Mouse (Mus musculus) embryo, embryonic 11 days (tissue): Measurements from ENCODE around the gene Clcn2.

Experiments used
- DNase-seq: peaks from one replicate; pipeline ENCODE4 v3.0.0-alpha.2; 2015

Clcn2 gene

DNA sequence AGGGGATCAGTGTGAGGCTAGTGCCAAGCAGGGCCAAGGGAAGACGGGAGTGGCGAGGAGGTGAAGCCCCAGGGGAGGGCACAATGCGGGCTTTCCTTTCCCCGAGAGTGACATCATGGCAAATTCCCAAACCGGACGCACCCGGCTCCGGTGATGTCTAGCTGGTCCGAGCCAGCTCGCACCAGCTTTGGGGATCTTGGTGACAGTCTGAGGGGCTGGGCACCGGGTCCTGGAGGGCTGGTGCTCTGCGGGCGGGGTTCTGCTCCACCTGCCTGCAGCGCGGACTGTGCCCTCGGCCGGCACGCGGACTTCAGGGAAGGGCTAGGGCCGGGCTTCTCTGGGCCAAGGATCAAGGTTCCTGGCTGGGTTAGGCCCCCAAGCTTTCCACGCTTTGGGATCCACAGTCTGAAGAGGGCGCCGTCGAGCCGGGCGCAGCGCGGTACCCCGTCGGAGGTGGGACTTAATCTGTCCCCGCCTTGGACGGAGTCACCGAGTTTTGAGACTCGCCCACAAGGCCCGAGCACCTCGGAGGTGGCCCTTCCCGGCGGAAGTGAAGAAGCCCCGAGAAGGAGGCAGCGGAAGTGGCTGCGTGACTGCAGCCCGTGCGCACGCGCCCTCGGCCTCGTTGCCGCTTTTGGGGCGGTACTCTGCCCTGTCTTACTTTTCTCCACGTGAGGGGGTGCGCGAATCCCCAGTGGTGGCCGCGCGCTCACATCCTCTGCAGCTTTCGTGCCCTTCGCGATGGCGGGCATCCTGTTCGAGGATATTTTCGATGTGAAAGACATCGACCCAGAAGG lies at the start of gene Clcn2, which contains the start of gene Polr2h:
Gene Clcn2 (minus strand): TSS at position 566 of the 797 bp plus-strand sequence.
Gene Polr2h (plus strand): TSS at position 485 of the 797 bp plus-strand sequence.
- DNase-seq, result peak; percentile 98

DNA sequence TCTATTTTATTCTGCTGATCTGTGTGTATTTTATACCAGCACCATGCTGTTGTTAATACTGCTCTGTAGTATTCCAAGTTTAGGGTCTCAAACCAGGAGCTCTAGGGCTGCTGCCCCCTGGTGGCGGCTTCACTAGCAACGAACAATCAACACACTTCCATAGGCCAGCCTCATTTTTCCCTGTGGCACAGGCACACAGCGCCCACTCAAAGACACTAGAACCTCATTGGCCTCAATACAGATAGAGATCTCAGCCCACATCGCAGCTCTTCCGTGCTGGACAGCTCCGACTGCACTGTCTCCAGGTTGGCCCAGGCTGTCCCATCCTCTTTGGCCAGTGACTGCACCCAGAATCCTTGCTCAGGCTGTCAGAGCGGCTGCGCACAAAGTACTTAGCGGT lies 47.7 kb upstream of the Clcn2 start:
- peak; percentile 72 for DNase-seq

DNA sequence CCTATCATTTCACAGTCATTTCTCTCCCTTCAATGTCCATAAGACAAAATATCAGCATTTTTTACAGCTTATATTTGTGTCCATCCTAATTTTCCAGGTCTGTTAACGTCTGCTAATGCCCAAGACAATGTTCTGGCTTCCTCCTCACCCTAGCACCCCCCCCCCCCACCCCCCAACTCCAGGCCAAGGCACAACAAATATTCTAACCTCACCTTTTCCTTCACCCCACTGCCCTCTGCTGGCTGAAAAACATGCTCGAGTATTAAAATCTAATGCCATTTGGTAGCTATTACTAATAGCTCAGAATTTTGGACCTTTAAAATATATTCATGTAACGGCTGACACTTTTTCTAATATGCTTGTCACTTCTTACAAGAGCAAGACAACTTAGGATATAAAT lies 44.1 kb upstream of the Clcn2 start:
- peak; percentile 62 for DNase-seq

DNA sequence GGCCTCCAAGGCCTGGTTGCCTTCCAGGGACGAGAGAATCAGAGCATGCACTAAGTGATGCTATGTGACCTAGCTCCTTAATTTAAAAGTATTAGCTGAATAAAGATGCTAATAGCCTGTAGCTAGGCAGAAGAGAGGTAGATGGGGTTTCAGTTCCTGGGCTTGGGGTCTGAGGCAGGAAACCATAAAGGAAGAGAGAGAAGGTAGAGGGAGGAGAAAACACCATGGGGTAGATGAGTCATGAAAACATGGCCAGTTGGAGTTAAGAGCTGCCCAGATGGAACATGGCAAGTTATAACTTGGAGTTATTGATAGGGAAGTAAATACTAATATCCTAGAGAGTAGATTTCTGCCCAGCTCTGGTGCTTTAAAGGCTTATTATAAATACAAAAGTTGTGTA lies 39.8 kb upstream of the Clcn2 start:
- DNase-seq, result no peak

DNA sequence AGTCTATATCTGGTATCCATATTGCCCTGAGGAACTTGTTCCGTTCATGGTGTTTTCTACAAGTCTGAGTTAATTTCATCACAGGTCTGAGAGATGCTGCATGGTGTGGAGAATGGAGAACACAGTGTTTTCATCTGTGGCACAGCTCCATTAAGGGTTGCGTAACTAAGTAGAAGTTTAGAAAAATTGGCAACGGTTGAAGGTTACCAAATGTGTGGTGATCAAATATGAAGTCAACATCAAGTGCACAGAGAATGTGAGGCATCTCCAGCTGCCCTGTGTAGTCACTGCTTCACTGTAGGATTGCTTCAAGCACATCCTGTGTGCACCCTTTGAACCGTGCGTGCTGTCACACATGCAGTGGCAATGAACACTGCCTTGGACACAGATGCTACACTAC lies 38.5 kb upstream of the Clcn2 start:
- no peak for DNase-seq

DNA sequence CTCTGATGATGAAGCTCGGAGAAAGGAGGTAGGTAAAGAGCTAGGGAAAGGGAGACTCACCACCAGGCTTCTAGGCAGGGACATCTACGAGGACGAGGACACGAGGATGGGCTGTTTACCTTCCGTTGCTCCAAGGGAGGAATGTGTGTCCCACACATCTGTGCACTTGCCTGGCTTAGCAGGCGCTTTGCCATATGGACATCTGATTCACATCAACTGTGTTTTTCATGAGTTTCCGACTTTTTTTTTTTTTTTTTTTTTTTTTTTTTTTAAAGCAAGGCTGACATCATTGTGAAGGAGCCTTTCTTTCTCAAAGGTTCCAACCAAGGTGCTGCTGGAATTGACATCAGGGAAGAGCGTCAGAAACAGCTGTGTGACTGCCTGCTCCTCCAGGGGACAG lies 33.0 kb upstream of the Clcn2 start:
- DNase-seq, result peak; percentile 9

DNA sequence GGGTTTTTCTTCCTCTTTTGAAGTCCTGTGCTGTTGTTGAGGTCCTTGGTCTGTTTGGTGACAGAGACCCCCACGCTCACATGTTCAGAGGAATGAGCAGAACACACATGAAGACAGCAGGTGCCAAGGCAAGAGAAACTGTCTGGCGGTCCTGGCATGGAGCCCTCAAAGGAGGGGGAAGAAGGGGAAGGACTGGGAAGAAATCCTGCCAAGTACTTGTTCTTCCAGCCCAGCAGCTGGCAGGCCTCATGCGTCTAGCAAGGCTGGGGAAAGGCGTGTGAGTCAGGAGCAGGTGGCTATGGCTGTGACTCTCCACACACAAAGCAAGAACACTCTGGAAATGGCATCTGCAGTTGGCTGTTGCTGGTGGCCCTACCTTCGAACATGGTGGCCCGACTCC lies 29.1 kb upstream of the Clcn2 start:
- no peak for DNase-seq

DNA sequence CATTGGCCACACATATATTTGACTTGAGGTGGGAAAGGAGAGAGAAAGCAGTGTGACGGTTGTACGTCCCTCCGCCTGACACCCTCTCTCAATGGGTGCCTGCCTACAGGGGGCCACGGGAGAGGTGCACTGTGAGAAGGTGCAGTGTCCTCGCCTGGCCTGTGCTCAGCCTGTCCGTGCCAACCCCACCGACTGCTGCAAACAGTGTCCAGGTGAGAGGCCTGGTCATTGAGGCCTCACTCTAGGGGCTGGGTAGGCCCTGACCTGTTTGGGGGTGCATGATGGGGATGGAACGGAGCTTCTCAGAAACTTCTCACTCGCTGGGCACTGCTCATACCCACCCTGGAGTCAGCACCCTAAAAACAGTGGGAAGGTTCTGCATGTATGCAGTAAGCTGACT lies 22.3 kb upstream of the Clcn2 start:
- DNase-seq, result no peak

DNA sequence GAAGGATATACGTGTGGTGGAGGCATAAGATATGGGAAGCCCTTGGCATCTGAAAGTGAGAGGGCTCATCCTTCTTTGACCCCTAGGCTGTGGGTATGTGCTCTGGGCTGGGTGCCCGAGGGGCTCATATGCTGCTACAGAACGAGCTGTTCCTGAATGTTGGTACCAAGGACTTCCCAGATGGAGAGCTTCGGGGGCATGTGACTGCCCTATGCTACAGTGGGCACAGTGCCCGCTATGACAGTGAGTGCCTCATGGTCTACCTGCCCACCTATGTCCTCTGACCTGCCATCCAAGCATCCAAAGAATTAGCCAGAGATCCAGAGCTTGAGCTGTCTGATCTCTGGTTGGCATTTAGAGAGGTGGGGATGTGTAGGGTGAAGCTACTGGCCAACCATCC lies 19.3 kb upstream of the Clcn2 start:
- DNase-seq, result no peak

DNA sequence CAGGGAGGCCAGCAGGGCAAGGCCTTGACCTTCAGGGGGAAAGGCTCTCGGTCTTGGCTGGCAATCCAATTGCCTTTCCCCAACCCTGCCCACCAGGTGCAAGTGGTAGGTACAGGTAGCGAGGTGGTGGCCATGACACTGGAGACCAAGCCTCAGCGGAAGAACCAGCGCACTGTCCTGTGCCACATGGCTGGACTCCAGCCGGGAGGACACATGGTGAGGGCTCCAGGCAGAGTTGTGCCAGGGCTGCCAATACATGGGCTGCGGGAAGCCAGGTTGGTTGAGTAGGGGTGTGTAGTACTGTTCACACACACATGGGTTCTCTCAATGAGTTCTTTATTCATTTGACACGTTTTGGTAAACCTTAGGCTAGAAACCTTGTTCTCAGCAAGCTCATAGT lies 18.6 kb upstream of the Clcn2 start:
- no peak for DNase-seq

DNA sequence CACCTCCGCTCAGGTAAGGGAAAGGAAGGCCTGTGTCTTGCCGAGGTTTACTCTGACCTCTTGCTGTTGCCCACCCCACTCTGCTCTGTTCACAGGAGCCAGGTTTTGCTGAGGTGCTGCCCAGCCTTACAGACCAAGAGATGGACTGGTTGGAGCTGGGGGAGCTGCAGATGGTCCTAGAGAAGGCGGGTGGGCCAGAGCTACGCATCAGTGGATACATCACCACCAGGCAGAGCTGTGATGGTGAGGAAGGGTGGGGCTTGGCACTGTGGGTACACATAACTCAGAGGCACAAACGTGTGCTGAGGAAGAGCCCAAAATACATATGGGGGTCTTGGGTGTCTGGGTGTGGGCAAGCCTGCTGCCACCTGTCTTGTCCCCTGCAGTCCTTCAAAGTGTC lies 18.1 kb upstream of the Clcn2 start:
- DNase-seq, result no peak

DNA sequence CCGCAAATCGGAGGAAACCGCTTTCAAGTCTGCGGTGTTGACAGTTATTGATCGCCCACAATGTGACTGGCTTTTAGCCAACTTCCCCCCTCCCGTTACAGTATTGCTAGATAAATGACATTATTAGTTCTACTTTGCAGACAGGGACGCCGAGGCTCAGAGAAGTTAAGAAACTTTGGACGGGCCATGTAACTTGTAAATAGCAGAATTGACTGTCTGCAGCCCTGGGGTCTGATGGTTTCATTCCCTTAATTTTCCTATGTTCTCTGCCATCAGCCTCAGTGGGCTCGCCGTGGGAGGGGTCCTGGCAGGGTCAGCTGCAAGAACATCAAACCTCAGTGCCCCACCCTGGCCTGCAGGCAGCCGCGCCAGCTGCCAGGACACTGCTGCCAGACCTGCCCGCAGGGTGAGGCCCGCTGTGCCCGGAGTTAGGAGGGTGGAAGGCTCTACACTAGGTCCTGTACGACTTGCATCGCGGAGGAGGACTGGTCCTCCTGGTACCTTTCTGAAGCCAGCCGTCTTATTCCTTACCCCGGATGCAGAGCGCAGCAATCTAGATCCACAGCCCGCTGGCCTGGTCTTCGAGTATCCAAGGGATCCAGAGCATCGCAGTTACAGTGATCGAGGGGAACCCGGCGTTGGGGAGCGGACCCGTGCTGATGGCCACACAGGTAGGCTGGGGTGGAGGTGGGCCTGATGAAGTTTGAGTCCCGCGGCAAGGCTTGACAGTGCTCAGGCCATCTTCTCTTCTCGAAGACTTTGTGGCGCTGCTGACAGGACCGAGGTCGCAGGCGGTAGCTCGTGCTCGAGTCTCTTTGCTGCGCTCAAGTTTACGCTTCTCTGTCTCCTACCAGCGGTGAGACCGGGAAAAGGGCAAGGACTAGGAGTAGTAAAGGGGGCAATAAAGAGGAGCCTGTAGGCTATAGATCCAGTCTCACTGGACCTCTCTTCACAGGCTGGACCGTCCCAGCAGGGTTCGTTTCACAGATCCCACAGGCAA lies 16.5 kb upstream of the Clcn2 start, which contains the start of gene Thpo:
Gene Thpo (minus strand): TSS at position 781 of the 1,000 bp plus-strand sequence.
- DNase-seq, result peak; percentile 58

DNA sequence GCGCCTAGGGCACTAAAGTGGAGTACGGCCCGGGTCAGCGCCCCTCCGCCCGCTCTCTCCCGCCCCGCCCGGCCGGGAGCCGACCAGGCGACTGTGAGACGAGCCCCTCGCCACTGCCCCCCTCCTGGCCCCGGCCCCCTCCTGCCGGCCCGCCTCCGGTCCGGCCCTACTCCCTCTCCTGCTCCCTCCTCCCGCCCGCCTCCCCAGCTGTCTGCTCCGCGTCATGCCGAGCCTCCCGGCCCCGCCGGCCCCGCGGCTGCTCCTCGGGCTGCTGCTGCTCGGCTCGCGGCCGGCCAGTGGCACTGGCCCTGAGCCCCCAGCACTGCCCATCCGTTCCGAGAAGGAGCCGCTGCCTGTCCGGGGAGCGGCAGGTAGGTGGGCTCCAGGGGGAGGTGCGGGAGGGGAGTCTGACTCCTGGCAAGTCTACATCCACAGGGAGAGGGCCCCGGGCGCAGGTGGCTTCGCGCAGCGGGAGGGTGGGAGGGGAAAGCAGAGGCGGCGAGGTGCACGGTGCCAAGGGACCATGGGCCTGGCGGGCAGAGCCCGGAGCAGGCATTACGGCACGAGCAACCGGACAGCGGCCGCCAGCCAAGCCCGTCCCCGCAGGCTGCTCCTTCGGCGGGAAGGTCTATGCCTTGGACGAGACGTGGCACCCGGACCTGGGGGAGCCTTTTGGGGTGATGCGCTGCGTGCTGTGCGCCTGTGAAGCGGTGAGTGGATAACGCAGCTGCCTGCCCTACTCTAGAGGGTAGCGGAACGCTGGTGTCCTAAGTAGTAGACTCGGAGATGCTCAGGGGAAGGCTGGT lies 15.6 kb upstream of the Clcn2 start, which contains the start of gene Chrd:
Gene Chrd (plus strand): TSS at position 203 of the 806 bp plus-strand sequence.
- DNase-seq, result peak; percentile 82

DNA sequence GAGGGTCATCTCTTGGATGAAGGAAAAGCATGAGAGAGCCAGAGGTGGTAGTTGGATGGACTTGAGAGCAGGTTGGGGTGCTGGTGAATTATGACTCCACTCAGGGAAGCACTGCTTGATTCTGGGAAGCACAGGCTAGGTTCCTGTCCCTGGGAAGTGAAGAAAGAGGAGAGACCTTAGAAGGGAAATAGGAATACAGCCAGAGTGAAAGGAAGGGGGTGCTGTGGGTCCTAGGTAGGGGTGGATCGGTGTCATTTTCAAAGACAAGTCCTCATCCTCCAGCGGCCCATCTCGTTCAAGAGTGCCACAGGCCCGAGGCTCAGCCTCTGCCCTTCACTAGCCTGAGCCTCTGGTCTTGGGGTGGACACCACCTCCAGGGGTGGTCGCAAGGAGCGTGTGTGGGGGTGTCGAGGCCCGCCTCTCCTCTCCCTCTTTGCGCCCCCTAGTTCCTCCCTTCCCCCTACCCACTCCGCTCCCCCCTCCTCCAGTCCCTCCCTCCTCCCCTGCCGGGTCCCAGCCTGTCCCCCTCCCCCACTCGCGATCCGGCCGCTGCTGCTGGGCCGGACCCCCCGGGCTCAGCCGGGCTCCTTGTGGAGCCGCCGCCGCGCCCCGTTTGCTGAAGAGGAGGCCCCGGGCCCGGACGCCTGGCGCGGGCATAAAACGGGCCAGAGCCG lies 14.8 kb upstream of the Clcn2 start:
- DNase-seq, result peak; percentile 10

DNA sequence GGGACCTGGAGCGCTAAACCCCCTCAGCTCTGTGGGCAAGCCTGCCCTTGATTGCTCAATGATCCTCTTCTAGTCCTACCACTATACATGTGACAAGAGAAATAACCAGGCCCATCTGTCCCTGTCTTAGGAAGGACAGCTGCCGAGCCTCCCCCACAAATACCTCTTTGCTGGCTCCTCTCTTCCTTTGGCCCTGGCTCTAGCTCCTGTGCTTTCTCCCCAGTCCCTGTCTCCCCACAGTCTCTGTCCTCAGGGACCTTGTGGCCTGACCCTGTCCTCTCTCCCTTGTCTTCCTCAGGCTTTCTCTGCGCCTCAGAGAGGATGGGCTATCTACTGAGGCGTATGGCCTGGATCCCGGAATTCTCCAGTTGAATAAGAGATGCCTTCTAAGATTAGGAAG lies 14.1 kb upstream of the Clcn2 start:
- DNase-seq, result peak; percentile 17

DNA sequence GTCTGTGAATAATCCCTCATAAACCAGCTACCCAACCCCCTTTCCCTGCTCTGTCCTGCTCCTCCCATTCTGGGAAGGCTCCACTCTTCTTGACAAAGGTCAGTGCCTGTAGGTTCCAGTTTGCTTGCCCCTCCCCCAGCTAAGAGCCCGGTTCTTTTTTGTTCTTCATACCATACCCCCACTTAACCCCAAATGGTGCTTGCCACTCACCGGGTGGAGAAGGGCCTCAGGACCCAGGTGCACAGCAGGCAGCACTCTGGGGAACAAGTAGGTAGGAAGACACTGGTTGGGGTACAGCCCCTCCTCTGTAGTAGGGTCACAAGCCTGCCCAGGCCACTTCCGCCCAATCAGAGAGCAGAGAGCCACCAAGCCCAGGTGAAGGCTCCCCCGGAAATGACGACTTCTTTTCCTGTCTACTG lies 12.8 kb upstream of the Clcn2 start:
- no peak for DNase-seq

DNA sequence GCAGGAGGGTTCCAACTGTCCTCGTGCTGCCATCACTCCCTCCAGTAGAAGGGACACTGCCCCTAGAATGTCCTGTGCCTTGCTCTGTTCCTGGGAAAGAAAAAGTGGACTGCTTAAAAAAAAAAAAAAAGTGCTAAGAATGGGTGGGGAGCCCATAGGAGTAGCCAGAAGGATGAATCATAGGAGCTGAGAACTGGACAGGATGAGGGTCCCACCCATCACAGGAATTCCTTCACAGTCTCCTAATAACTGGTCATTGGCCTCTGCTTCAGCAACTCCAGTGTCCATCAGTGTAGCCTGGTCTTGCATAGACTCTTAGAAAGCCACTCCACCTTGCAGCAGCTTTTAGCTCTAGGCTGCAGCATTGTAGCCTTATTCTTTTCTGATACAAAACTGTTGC lies 8.8 kb upstream of the Clcn2 start:
- DNase-seq, result no peak

DNA sequence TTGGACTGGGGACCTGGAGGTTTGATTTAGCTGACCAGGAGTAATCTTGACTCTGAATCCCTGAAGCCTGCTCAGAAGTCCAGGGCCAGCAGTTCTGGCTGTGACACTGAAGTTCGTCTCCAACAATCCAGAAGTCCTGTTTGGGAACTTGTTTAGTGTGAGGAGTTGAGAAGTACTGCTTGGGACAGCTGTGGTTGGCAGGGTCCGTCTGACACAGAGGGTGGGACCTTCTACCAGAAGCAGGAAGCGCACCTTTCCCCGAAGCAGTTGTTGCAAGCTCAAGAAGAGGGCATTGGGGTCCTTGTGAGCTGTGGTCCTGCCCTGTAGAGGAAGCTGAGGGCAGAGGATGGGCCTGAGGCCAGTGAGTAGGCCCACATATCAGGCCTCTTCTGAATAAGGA lies 8.2 kb upstream of the Clcn2 start:
- no peak for DNase-seq

DNA sequence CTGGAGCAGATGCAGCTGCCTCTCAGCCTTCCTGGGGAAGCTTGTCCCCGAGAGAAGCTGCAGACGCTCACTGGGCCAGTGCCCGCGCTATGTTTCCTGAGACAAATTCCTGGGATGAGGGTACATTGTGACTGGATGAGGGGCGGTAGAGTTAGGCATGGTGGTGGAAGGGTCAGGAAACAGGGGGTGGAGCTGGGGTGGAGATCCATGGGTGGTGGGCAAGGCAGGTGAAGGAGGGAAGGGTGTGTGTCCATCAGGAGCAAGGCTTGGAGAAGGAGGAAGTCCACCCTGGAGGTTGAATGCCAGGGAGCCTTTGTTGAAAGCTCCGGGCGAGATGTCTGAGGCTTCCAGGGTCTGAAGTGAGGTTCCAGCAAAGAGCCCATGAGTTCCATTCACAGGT lies 7.8 kb upstream of the Clcn2 start:
- no peak for DNase-seq

DNA sequence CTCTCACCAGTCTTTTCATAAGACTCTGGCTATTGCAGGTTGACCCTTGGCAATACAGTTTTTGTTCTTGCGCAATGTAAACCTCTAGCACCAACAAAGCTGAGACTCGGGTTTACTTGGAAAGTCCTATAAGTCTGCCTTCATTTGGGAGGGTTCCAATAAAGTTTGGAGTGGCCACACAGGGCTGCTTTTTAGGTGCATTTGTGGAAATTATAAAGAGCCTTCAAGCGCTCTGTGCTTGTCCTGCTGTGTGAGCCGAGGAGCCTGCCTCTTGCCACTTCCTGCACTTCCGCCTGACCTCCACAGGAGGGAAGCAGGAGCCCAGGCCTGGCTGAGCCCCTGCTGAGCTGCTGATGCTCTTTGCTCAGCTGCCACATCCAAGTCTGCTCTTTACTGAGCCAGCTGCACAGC lies 6.8 kb upstream of the Clcn2 start:
- peak; percentile 82 for DNase-seq

DNA sequence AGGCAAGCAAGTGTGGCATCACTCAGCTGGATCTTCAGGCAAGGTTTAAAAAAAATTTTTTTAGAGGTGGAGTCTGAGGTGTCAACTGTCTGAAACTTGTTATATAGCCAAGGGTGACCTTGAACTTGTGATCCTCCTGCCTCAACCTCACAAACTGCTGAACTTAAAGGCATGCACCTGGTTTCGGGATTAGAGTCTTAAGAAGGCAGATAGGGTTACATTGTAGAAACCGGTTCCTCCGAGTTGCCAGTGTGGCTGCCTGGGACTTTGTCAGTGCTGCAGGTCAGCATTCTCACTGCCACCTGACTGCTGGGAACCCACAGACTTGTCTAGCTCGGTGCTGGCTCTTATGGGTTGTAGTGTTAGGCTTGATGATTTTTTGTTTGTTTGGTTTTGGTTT lies 5.7 kb upstream of the Clcn2 start:
- DNase-seq, result no peak

DNA sequence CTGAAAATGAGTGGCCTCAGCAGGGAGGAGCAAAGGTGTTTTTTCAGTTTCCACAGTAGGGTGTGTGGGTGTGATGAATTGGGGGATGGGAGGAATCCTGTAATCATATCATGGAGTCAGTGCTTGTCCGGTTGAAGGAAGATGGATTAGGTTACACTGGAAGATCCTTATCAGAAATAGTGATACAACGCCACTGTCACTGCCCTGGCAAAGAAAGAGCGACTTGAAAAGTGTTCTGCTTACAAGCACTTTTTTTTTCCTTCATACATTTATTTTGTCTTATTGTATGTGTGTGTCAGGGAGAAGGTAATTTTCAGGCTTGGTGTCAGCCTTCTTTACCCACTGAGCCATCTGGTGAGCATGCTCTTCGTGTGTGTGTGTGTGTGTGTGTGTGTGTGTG lies 5.2 kb upstream of the Clcn2 start:
- no peak for DNase-seq
